Mouse (Mus musculus): ENCODE measurements around the gene Olig1. TPM values are rescaled to one million over a fixed set of nuclear protein-coding genes. Genes with fewer than 3 reads are reported as not detected.

Olig1 gene
- polyA plus RNA-seq (2014; fragmentation: Nextera tagmentation; extraction: Ambion mirVana), result 0.40 and 0.84 TPM in 2 replicates

DNA sequence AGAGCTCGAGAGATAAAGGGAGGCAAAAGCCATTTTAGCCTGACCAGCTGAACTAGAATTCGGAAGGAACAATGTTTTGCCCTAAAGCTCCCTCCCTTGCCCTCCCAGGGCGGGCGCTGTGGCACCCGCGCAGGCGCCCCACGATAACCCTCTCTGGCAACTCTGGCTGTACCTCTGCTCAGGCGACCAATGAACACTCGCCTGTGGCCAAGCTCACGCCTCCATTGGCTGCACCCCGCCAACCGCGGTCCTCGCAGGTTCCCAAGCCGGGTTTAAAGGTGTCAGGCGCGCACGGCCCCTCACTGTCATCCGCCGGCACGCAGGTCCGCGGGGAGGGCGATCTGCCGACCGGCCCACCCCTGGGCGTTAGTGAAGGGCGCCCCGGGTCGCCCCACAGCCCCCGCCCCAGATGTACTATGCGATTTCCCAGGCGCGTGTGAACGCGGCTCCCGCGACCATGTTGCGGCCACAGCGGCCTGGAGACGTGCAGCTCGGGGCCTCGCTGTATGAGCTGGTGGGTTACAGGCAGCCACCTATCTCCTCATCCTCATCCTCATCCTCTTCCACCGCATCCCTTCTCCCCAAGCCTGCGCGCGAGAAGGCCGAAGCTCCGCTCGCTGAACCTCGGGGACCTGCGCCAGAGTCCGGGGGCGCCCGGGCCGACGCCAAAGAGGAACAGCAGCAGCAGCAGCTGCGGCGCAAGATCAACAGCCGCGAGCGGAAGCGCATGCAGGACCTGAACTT, at the start of gene Olig1:
TSS of gene Olig1 (plus strand) at position 305 of the 744 bp plus-strand sequence.
- DNase-seq (ENCODE audit: low spot score), result peak; percentile 62
- Histone ChIP-seq H3K9me3 (ENCODE audit: control insufficient read depth, low read length) (no peaks in the 10 kb centered on the region), H3K27me3 (ENCODE audit: control insufficient read depth, insufficient read depth, low read length) (peaks cover 92% of the 10 kb centered on the region), H3K9ac (ENCODE audit: low read depth, low read length) (no peak within 1 kb of the TSS), H3K4me3 (ENCODE audit: low read depth, low read length) (peak within 1 kb of the TSS; percentile 33), H3K4me2 (replicated peaks; ENCODE audit: low read depth, low read length) (peak within 1 kb of the TSS; percentile 52), H3K4me1 (replicated peaks; ENCODE audit: control insufficient read depth, insufficient read depth, low read length) (peaks cover 4% of the 10 kb centered on the region; the same call in 1 of the 2 replicates), H3K27ac (ENCODE audit: low read depth, low read length) (no peak within 1 kb of the TSS), H3K36me3 (ENCODE audit: control insufficient read depth, insufficient read depth, low read length) (no peaks in the 10 kb centered on the region)
- ATAC-seq (ENCODE audit: low FRiP score), result peak; percentile 86
- under 1% methylated on average over 59 of the region's 64 CpGs for WGBS

DNA sequence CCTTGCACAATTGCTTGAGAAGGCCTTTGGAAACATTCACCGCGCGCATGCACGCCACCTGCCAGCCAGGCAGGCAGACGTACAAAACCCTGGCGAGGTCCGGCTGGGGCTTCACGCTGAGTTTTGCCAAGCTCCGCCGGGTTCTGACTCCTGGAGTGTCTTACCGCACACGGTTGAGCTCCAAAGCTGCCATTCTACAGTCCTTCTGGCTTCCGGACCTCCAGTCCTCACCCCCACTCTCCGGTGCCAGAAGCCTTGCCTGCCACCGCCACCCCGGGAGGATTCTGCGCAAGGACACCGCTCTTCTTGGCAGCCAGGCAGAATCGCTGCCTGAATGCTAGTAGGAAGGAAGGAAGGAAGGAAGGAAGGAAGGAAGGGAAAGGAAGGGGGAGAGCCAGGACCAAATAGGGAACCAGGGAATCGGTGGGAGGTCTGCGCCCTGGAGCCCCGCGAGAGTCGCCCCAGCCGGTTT, 47.4 kb upstream of the Olig1 start:
- under 1% methylated on average over 25 of the region's 25 CpGs for WGBS
- peaks cover 99% of the 10 kb centered on the region for H3K27me3 ChIP-seq (ENCODE audit: control insufficient read depth, insufficient read depth, low read length)
- H3K4me3 ChIP-seq (ENCODE audit: low read depth, low read length), result no peak overlapping the region
- no peaks in the 10 kb centered on the region for H3K9me3 ChIP-seq (ENCODE audit: control insufficient read depth, low read length)
- no peaks in the 10 kb centered on the region for H3K36me3 ChIP-seq (ENCODE audit: control insufficient read depth, insufficient read depth, low read length)
- no peak overlapping the region for H3K27ac ChIP-seq (ENCODE audit: low read depth, low read length)
- H3K4me1 ChIP-seq (replicated peaks; ENCODE audit: control insufficient read depth, insufficient read depth, low read length), result peaks cover 12% of the 10 kb centered on the region
- DNase-seq (ENCODE audit: low spot score), result peak; percentile 55
- no peak overlapping the region for H3K9ac ChIP-seq (ENCODE audit: low read depth, low read length)
- H3K4me2 ChIP-seq (replicated peaks; ENCODE audit: low read depth, low read length), result peak overlapping the region; percentile 8
- no peak for ATAC-seq (ENCODE audit: low FRiP score)

DNA sequence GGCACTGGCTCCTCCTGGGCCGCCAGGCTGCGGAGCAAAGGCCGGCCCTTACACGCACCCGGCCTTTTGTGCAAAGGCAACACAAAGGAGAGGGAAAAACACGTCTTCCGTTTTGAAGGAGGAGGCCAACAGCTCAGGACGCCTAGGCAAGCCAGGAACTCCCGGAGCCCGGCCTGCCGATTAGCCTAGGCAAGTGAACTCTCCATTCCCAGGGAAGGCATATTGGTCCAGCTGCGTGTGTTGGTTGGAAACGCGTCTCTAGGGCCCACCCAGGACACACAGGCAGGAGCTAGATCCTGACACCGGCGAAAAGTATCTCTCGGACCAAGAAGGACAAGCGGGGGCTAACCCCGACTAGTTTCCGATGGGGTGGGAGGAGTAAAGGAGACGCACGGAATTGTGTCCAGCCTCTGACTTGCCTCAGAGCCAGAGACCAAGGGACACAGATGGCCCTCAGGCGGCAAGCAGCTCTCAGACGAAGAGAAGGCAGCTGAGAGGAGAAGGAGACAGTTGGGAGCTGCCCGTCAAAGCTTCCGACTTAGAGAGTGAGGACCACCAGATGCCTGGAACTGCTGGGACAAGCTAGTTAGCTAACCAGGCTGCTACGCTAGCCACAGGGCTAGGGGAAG, 46.8 kb upstream of the Olig1 start:
- peak; percentile 67 for DNase-seq (ENCODE audit: low spot score)
- Histone ChIP-seq H3K4me3 (ENCODE audit: low read depth, low read length) (no peak overlapping the region), H3K9ac (ENCODE audit: low read depth, low read length) (no peak overlapping the region), H3K4me2 (replicated peaks; ENCODE audit: low read depth, low read length) (peak overlapping the region; percentile 19), H3K27ac (ENCODE audit: low read depth, low read length) (no peak overlapping the region), H3K27me3 (ENCODE audit: control insufficient read depth, insufficient read depth, low read length) (peaks cover 99% of the 10 kb centered on the region), H3K9me3 (ENCODE audit: control insufficient read depth, low read length) (no peaks in the 10 kb centered on the region), H3K4me1 (replicated peaks; ENCODE audit: control insufficient read depth, insufficient read depth, low read length) (peaks cover 12% of the 10 kb centered on the region), H3K36me3 (ENCODE audit: control insufficient read depth, insufficient read depth, low read length) (no peaks in the 10 kb centered on the region)
- ATAC-seq (ENCODE audit: low FRiP score), result no peak
- under 1% methylated on average over 27 of the region's 27 CpGs for WGBS

DNA sequence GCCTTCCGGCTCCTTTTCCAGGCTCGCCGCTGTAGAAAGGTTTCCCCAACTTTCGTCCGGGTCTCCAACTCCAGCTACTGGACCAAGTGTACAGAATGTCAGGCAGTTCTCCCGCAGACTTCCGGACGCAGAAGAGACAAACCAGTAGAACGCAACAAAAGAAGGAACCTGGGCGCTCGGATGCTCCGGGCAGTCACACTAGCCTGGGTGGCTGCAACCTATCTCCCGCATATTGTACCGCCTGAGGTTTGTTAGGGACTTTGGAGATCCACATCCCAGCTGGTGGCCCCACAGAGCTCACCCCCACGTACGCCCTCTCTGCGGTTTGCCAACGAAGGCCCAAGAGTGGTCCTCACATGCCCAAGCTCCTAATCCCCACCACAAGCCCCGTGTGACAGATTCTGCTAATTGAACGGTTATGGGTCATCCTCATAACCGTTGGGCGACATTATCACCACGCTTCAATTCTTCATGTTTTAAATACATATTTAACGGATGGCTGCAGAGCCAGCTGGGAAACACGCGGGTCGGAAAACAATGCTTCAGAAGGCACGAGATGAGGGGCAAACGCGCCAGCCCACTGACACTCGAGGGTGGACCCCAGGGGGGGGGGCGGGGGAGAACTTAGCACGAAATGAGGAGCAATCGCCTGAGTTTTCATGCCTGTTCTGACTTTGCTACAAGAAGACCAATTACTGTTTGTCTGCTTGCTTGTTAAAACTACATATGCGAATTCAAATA, 46.1 kb upstream of the Olig1 start:
- DNase-seq (ENCODE audit: low spot score) (peak; percentile 61), ATAC-seq (ENCODE audit: low FRiP score) (no peak)
- Histone ChIP-seq H3K9ac (ENCODE audit: low read depth, low read length) (no peak overlapping the region), H3K27ac (ENCODE audit: low read depth, low read length) (no peak overlapping the region), H3K27me3 (ENCODE audit: control insufficient read depth, insufficient read depth, low read length) (peaks cover 100% of the 10 kb centered on the region), H3K9me3 (ENCODE audit: control insufficient read depth, low read length) (no peaks in the 10 kb centered on the region), H3K36me3 (ENCODE audit: control insufficient read depth, insufficient read depth, low read length) (no peaks in the 10 kb centered on the region), H3K4me2 (replicated peaks; ENCODE audit: low read depth, low read length) (peak overlapping the region; percentile 19), H3K4me1 (replicated peaks; ENCODE audit: control insufficient read depth, insufficient read depth, low read length) (peaks cover 12% of the 10 kb centered on the region), H3K4me3 (ENCODE audit: low read depth, low read length) (no peak overlapping the region)
- WGBS, result 1% methylated on average over 35 of the region's 35 CpGs

DNA sequence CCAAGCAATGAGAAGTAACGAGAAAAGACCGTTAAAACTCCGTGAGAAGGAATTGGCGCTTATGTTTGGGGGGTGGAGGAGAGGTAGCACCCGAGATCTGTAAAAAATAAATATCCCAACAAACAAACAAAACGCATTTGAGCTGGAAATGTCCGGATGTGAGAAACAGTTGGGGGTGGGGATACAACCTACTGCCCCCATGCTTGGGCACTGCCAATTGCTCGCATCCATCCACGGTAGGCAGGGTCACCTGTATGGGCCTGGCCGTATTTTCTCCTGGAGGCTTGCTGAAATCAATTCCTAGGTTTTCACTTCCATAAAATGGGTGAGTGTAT, 45.5 kb upstream of the Olig1 start:
- DNase-seq (ENCODE audit: low spot score) (peak; percentile 37), ATAC-seq (ENCODE audit: low FRiP score) (no peak)
- Histone ChIP-seq H3K36me3 (ENCODE audit: control insufficient read depth, insufficient read depth, low read length) (no peaks in the 10 kb centered on the region), H3K27me3 (ENCODE audit: control insufficient read depth, insufficient read depth, low read length) (peaks cover 100% of the 10 kb centered on the region), H3K27ac (ENCODE audit: low read depth, low read length) (no peak overlapping the region), H3K4me2 (replicated peaks; ENCODE audit: low read depth, low read length) (no peak overlapping the region), H3K9ac (ENCODE audit: low read depth, low read length) (no peak overlapping the region), H3K4me1 (replicated peaks; ENCODE audit: control insufficient read depth, insufficient read depth, low read length) (peaks cover 12% of the 10 kb centered on the region), H3K9me3 (ENCODE audit: control insufficient read depth, low read length) (no peaks in the 10 kb centered on the region), H3K4me3 (ENCODE audit: low read depth, low read length) (no peak overlapping the region)
- 4% methylated on average over 10 of the region's 10 CpGs for WGBS

DNA sequence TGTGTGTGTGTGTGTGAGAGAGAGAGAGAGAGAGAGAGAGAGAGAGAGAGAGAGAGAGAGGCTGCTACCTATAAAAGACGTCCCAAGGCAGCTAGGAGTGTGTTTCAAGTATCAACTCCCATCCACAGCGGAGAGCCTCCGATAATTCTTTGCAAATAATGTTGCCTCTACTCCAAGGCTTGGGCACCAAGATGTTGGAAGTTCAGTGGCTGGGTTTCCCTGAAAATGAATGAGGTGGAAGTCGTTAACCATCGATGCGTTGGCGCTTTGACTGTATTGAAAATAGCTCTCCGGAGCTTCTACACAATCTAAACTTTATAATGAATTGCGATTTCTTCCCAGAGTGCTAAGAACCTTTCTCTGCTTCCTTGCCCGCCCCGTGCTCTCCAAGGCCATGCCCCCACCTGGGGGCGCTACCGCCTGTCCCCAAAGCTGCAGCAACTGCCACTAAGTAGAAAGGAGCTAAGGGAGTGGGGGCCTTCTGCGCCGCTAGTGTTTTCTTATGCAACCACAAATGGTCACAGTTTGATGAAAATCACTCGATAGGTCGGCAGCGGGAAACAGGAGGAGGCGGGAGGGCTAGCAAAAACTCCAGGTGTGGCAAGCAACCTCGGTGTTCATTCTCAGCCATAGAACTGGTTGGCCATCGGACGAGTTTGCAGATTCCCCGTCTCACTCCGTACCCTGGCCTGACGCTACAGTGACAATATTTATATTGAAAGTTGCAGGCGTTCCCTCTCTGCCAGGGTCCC, 44.9 kb upstream of the Olig1 start:
- Histone ChIP-seq H3K9me3 (ENCODE audit: control insufficient read depth, low read length) (no peaks in the 10 kb centered on the region), H3K27ac (ENCODE audit: low read depth, low read length) (no peak overlapping the region), H3K4me2 (replicated peaks; ENCODE audit: low read depth, low read length) (peak overlapping the region; percentile 31; the same call in 1 of the 2 replicates), H3K4me3 (ENCODE audit: low read depth, low read length) (peak overlapping the region; percentile 21; the same call in 1 of the 2 replicates), H3K36me3 (ENCODE audit: control insufficient read depth, insufficient read depth, low read length) (no peaks in the 10 kb centered on the region), H3K4me1 (replicated peaks; ENCODE audit: control insufficient read depth, insufficient read depth, low read length) (peaks cover 12% of the 10 kb centered on the region), H3K27me3 (ENCODE audit: control insufficient read depth, insufficient read depth, low read length) (peaks cover 99% of the 10 kb centered on the region), H3K9ac (ENCODE audit: low read depth, low read length) (no peak overlapping the region)
- ATAC-seq (ENCODE audit: low FRiP score) (no peak), DNase-seq (ENCODE audit: low spot score) (peak; percentile 64)
- WGBS, result 1% methylated on average over 26 of the region's 26 CpGs

DNA sequence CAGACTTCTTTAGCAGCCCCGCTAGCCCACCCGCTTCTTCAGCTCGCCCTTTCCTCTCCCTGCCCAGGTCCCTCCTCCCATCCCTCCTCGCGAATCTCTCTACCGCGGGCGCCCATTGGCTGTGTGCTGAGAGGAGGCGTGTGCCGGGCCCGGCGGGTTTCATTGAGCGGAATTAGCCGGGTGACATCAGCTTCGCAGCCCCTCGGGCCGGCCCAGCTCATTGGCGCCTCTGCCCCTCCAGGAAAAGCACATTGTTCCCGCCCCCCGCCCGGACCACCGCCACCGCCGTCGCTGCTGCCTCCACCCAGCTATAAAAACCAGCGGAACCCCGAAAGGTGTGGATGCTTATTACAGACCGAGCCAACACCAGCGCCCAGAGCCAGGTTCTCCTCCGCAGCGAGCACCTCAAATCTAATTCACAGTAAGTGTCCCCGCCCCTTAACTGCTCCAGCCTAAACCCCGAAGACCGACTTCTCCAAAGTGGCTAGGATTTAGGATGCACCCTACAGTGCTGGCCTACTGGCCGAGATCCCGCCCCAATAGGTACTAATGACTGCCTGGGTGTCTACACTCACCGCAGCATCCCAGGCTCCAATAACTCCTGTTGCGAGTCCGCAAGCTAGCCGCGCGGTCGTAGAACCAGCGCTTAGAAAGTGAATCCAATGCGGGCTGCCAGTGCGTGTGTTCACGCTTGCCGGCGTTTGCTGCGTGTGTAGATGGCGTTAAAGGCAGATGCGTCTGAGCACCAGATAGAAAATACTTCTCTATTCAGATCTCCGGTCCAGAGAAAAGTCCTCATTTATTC, 44.1 kb upstream of the Olig1 start, which contains the start of gene Olig2:
TSS of gene Olig2 (plus strand) at position 225 of the 805 bp plus-strand sequence.
- peak within 1 kb of the TSS; percentile 21 for H3K4me3 ChIP-seq (ENCODE audit: low read depth, low read length)
- no peak within 1 kb of the TSS for H3K9ac ChIP-seq (ENCODE audit: low read depth, low read length)
- DNase-seq (ENCODE audit: low spot score) (peak; percentile 78), ATAC-seq (ENCODE audit: low FRiP score) (peak; percentile 82)
- peaks cover 99% of the 10 kb centered on the region for H3K27me3 ChIP-seq (ENCODE audit: control insufficient read depth, insufficient read depth, low read length)
- peak within 1 kb of the TSS; percentile 31; the same call in 1 of the 2 replicates for H3K4me2 ChIP-seq (replicated peaks; ENCODE audit: low read depth, low read length)
- H3K27ac ChIP-seq (ENCODE audit: low read depth, low read length), result no peak within 1 kb of the TSS
- H3K36me3 ChIP-seq (ENCODE audit: control insufficient read depth, insufficient read depth, low read length), result no peaks in the 10 kb centered on the region
- H3K9me3 ChIP-seq (ENCODE audit: control insufficient read depth, low read length), result no peaks in the 10 kb centered on the region
- 1% methylated on average over 53 of the region's 53 CpGs for WGBS
- H3K4me1 ChIP-seq (replicated peaks; ENCODE audit: control insufficient read depth, insufficient read depth, low read length), result peaks cover 12% of the 10 kb centered on the region
